Mouse (Mus musculus): ENCODE measurements around the gene Ccdc88c.

Gene Ccdc88c

GRCm38 (mm10) chr12:101028954-101029731 lies at the start of gene Ccdc88c:
TSS of gene Ccdc88c (minus strand) at chr12:101029056.
- peak; percentile 84 to 87 for DNase-seq

- DNase-seq, result no peak
Observed at GRCm38 (mm10) chr12:101077955-101078354, 49.1 kb upstream of the Ccdc88c start.

- DNase-seq, result no peak
Observed at GRCm38 (mm10) chr12:101075433-101075832, 46.6 kb upstream of the Ccdc88c start.

GRCm38 (mm10) chr12:101074821-101075429 lies 46.1 kb upstream of the Ccdc88c start:
- peak in 1 of 2 experiments; percentile 5 for DNase-seq

- DNase-seq, result no peak
Observed at GRCm38 (mm10) chr12:101069813-101070212, 41.0 kb upstream of the Ccdc88c start.

GRCm38 (mm10) chr12:101066329-101066728 lies 37.5 kb upstream of the Ccdc88c start:
- DNase-seq, result no peak

GRCm38 (mm10) chr12:101039956-101040355 lies 11.1 kb upstream of the Ccdc88c start:
- DNase-seq, result no peak

- DNase-seq, result no peak
Observed at GRCm38 (mm10) chr12:101028247-101028953, 456 bp downstream of the Ccdc88c start.

- DNase-seq, result peak; percentile 29 to 43
Observed at GRCm38 (mm10) chr12:101027451-101028246, 1.2 kb downstream of the Ccdc88c start.

- DNase-seq, result no peak
Observed at GRCm38 (mm10) chr12:101026946-101027345, 1.9 kb downstream of the Ccdc88c start.

GRCm38 (mm10) chr12:101026518-101026917 lies 2.3 kb downstream of the Ccdc88c start:
- peak in 1 of 2 experiments; percentile 76 for DNase-seq

- DNase-seq, result no peak
Observed at GRCm38 (mm10) chr12:101026025-101026424, 2.8 kb downstream of the Ccdc88c start.

GRCm38 (mm10) chr12:101025379-101025778 lies 3.5 kb downstream of the Ccdc88c start:
- peak; percentile 69 to 77 for DNase-seq

GRCm38 (mm10) chr12:101024824-101025223 lies 4.0 kb downstream of the Ccdc88c start:
- no peak for DNase-seq

- no peak for DNase-seq
Observed at GRCm38 (mm10) chr12:101023143-101023542, 5.7 kb downstream of the Ccdc88c start.

- DNase-seq, result no peak
Observed at GRCm38 (mm10) chr12:101022353-101022752, 6.5 kb downstream of the Ccdc88c start.

- DNase-seq, result peak; percentile 19 to 44
Observed at GRCm38 (mm10) chr12:101021484-101022226, 7.2 kb downstream of the Ccdc88c start.

- DNase-seq, result peak; percentile 28 to 56
Observed at GRCm38 (mm10) chr12:101020210-101021015, 8.4 kb downstream of the Ccdc88c start.

- peak in 1 of 2 experiments; percentile 3 for DNase-seq
Observed at GRCm38 (mm10) chr12:101019443-101019842, 9.4 kb downstream of the Ccdc88c start.

- no peak for DNase-seq
Observed at GRCm38 (mm10) chr12:101019031-101019430, 9.8 kb downstream of the Ccdc88c start.

GRCm38 (mm10) chr12:101017971-101018371 lies 10.9 kb downstream of the Ccdc88c start:
- peak; percentile 53 to 64 for DNase-seq

All from lung, adult 18-20 months (tissue).